Comparison of ENCODE assay signal across 9 mouse cellular contexts in genomic region chr5:128809406-128809805, GRCm38 (mm10).
DNase-seq lines count a peak whose midpoint lies in the region; ATAC-seq and TF ChIP-seq lines count a peak whose summit lies in the region.
"Had no signal": no experiment of that assay in that cellular context is flagged by ENCODE, and none has a peak within 500 bp of the region (broad histone marks: within the 10 kb centered on the region; RNA-seq: fewer than 3 reads in every experiment).

No protein-coding gene starts in this region.

- no peak overlapping the region for H3K4me3 ChIP-seq in kidney, embryonic 15.5 days (replicated peaks)
- no peak overlapping the region for H3K4me3 ChIP-seq in ES-E14 (ENCODE audit: insufficient read depth in 1 of 2, low read depth in 1 of 2, low read length in 2 of 2, poor library complexity in 1 of 2, severe bottlenecking in 1 of 2)
- H3K4me3 ChIP-seq in small intestine, adult 2 months (ENCODE audit: low read depth, low read length), result no peak overlapping the region

- H3K9ac ChIP-seq in kidney, embryonic 15.5 days, result no peak overlapping the region
- peak overlapping the region; percentile 9; the same call in 1 of the 2 replicates for H3K9ac ChIP-seq in ES-E14 (ENCODE audit: insufficient read depth, low read depth, low read length, poor library complexity, severe bottlenecking)

- H3K27ac ChIP-seq in kidney, embryonic 15.5 days, result no peak overlapping the region
- no peak overlapping the region for H3K27ac ChIP-seq in ES-E14 (ENCODE audit: insufficient read depth, low read depth, low read length, poor library complexity, severe bottlenecking)
- no peak overlapping the region for H3K27ac ChIP-seq in small intestine, adult 2 months (ENCODE audit: insufficient read depth, low read depth, low read length)

- H3K9me3 ChIP-seq in kidney, embryonic 15.5 days (replicated peaks), result no peaks in the 10 kb centered on the region
- H3K9me3 ChIP-seq in ES-E14 (ENCODE audit: control insufficient read depth, insufficient read depth, low read depth, low read length), result no peaks in the 10 kb centered on the region

- no peak for TF ChIP-seq POLR2A in small intestine, adult 2 months (IDR thresholded peaks at IDR 0.05; ENCODE audit: low read depth, low read length)

- in situ Hi-C loops in ES-E14 (cut with MboI; ENCODE audit: low sequenced_read_pairs in 2 of 2, unreplicated experiment in 2 of 2), result no loop called here

- WGBS in kidney, embryonic 15.5 days, result 55% methylated on average over 5 of the region's 5 CpGs
- 57% methylated on average over 5 of the region's 5 CpGs for WGBS in small intestine, adult 2 months

- no peaks in the 10 kb centered on the region for H3K4me1 ChIP-seq in kidney, embryonic 15.5 days
- H3K4me1 ChIP-seq in ES-E14 (ENCODE audit: control insufficient read depth in 2 of 2, insufficient read depth in 2 of 2, low read length in 2 of 2, poor library complexity in 1 of 2), result peaks cover 0 to 12% of the 10 kb centered on the region in 2 experiments; a peak in 2 of 4 replicates
- H3K4me1 ChIP-seq in small intestine, adult 2 months (ENCODE audit: control insufficient read depth, insufficient read depth, insufficient read length, low read length), result no peaks in the 10 kb centered on the region
- H3K4me1 ChIP-seq: megakaryocyte, embryonic 14.5 days had no signal

- H3K36me3 ChIP-seq in kidney, embryonic 15.5 days, result no peaks in the 10 kb centered on the region
- H3K36me3 ChIP-seq in ES-E14 (ENCODE audit: control insufficient read depth, insufficient read depth, low read length, poor library complexity, severe bottlenecking), result no peaks in the 10 kb centered on the region
- H3K36me3 ChIP-seq in small intestine, adult 2 months (ENCODE audit: control insufficient read depth, insufficient read depth, low read length), result no peaks in the 10 kb centered on the region

- H3K27me3 ChIP-seq in kidney, embryonic 15.5 days, result 0 out of 2 replicates have a peak, but pooled peaks cover 3% of the 10 kb centered on the region
- no peaks in the 10 kb centered on the region for H3K27me3 ChIP-seq in small intestine, adult 2 months (ENCODE audit: control insufficient read depth, insufficient read depth, low read length)
- H3K27me3 ChIP-seq: megakaryocyte, embryonic 14.5 days had no signal

- peak; percentile 11 for DNase-seq in kidney, adult 9 months
- peak; percentile 70 for DNase-seq in ES-E14 (ENCODE audit: low read depth, low spot score)
- DNase-seq in cerebellum, adult 8-10 months, result peak; percentile 16
- peak; percentile 23 for DNase-seq in forelimb bud, embryonic 11.5 days (ENCODE audit: low read depth, low spot score)
- no peak for DNase-seq in gastrocnemius, postnatal 14 days
- no peak for DNase-seq in heart, adult 9 months (ENCODE audit: low spot score in 2 of 2)

- no peak overlapping the region for H3K4me2 ChIP-seq in kidney, embryonic 15.5 days

- peak; percentile 25; the same call in 1 of the 2 replicates for TF ChIP-seq CTCF in small intestine, adult 2 months (IDR thresholded peaks at IDR 0.05; ENCODE audit: extremely low read depth, insufficient read length, insufficient replicate concordance, low read depth, low read length)

- intact Hi-C loops in gastrocnemius, postnatal 14 days (cut with DNase I; ENCODE audit: low total_unique reads), result no loop called here

- no peak for ATAC-seq in kidney, embryonic 15.5 days (replicated peaks; ENCODE audit: low FRiP score)

TF ChIP-seq in ES-E14, 5 proteins besides CTCF, POLR2A, EP300 and RAD21:
- no peak for TF ChIP-seq CHD2 (IDR thresholded peaks at IDR 0.05; ENCODE audit: low read depth, low read length)
- TF ChIP-seq HCFC1 (IDR thresholded peaks at IDR 0.05; ENCODE audit: borderline replicate concordance, insufficient read depth, low read length), result no peak
- no peak for TF ChIP-seq ZC3H11A (IDR thresholded peaks at IDR 0.05; ENCODE audit: borderline replicate concordance, low read depth, low read length)
- no peak for TF ChIP-seq ZNF384 (IDR thresholded peaks at IDR 0.05; ENCODE audit: low read depth, low read length)
- TF ChIP-seq MAFK (IDR thresholded peaks at IDR 0.05; ENCODE audit: insufficient read depth, low read depth, low read length), result no peak

Comparison
In these comparisons a context has a peak if more than half of its experiments do, and no peak if none do; other contexts are left out.
1. DNase-seq: peak in kidney, adult 9 months (single experiment), ES-E14 (single experiment), cerebellum, adult 8-10 months (single experiment) and forelimb bud, embryonic 11.5 days (single experiment); none in gastrocnemius, postnatal 14 days (single experiment) and heart, adult 9 months (0 of 2).